Mouse (Mus musculus): ENCODE data around the gene Sntb2.
A peak's percentile ranks its signal among the peaks of the same experiment; 100 is the strongest.

The Sntb2 gene

GRCm38 (mm10) chr8:107045478-107045877 is 109.9 kb downstream of the Sntb2 start:
- DNase-seq = no peak

DNA sequence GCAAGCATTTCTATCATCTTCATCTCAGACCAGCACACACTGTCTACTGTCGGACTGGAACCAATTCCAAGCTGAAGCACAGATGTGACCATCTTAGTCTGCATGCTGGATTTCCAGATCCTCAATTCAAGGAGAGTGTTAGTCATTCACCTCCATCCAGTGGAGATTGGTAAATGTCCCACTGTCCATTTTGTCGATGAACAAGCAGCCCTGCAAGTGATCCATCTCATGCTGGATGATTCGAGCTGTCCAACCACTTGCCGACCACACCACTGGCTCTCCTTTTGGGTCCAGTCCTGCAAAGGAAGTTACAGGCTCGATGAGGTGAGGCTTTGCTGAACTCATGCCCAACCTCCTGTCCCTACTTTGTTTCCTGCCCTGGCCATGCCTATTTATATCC is 111.4 kb downstream of the Sntb2 start:
- no peak for DNase-seq

DNA sequence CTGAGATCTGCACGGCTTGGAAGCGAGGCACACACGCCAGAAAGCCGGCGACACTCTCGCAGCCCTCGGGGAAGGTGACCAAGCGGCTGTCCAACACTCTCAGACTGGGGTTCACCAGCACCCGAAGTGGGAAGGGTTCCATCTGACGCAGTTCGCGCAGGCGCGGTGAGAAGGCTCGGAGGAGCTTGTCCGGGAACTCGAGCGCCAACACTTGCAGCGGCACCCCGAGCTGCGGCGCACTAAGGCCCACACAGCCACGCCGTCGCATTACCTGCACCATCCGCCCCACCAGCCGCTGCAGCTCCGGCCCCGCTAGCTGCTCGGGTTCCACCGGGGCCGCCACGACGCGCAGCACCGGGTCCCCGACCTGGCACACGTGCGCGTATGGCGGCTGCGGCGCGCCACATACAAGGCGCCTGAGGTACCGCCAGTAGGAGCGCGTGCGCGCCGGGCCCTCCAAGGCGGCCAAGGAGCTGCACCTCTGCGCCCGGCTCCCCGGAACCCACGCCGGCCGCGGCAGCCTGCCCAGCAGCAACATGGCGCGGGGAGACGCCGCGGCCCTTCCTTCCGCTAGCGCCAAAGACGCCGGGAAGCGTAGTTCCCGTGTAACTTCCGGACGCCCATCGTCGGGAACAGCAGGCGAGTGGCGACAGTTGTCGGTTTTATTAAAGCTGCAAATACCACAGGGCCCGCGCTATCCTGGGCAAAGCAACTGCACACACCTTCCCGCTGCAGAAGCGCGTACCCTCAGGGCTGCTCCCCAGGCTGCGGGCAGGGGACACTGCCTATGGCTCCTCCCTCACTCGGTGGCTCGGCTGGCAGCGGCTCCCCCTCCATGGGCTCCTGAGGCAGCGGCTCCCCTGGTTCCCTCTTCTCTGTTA is 112.8 kb downstream of the Sntb2 start, which contains the start of gene Pdf:
Gene Pdf (minus strand): TSS at position 554 of the 881 bp plus-strand sequence.
- DNase-seq = peak; percentile 89

DNA sequence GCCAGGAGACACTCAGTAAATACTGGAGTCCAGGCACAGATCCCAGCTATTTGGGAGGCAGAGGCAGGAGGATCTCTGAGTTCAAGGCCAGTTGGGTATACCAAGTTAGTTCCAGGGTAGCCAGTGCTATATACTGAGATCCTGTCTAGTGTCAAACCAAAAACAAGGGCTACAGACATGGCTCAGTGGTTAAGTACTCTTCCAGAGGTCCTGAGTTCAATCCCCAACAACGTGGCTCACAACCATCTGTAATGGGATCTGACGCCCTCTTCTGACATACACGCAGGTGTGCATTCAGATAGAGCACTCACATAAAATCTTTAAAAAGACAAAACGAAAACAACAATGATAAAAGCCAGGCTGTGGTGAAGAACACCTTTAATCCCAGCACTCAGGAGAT is 113.9 kb downstream of the Sntb2 start:
- no peak for DNase-seq

- DNase-seq = no peak
These were observed 116.5 kb downstream of the Sntb2 start for GRCm38 (mm10) chr8:107052046-107052445.

DNA sequence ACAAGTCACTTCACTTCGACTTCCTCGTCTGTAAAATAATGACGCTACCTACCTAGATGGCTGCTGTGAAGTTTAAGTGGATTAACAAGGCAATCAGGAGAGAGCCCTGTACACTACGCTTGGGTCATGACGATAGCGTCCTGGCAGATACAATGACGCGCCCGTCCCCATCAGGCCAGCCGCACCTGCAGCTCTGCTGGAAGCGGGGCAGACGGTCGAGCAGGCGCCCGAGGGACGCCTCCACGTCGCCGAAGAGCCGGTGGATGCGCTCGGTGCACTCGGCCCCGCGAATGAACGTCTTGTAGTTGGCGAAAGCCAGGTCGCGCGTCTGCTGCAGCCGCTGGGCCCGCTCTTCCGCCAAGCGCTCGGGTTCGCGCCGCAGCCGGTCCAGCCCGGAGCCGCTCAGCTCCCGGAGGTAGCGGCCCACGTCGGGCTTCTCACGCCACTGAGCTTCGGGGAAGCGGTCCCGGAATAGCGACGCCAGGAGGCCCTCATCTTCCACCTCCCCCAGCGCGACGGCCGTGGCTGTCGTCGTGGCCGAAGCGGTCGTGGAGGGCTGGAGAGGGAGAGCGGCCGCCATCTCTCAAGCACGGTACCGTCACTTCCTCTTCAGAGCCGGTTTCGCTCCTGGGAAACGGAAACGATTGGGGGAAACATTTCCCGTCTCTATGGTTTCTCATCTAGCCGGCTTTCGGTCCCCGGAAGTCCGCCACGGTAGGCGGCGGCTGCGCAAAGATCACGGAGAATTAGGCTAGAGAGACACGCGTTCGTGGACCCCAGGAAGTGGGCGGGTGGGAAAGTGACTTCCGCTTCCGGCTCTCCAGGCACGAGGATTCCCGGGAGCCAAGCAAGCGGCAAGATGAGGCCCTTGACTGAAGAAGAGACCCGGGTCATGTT is 120.8 kb downstream of the Sntb2 start, which contains the start of the genes Cog8 and Nip7:
Gene Cog8 (minus strand): TSS at position 614 of the 897 bp plus-strand sequence.
Gene Nip7 (plus strand): TSS at position 802 of the 897 bp plus-strand sequence.
- peak; percentile 97 for DNase-seq

DNA sequence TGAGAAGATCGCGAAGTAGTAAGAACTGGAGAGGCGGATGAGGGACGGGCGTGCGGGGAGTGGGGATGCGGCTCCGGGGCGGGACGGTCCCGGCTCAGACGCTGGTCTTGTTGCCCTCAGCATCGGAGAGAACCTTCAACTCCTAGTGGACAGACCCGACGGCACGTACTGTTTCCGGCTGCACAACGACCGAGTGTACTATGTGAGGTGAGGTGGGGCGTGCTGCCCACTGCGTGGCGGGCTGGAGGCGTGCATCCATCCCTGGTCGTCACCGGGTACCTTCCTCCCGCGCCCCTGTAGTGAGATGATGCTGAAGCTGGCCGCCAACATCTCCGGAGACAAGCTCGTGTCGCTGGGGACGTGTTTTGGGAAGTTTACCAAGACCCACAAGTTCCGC is 121.4 kb downstream of the Sntb2 start:
- no peak for DNase-seq

DNA sequence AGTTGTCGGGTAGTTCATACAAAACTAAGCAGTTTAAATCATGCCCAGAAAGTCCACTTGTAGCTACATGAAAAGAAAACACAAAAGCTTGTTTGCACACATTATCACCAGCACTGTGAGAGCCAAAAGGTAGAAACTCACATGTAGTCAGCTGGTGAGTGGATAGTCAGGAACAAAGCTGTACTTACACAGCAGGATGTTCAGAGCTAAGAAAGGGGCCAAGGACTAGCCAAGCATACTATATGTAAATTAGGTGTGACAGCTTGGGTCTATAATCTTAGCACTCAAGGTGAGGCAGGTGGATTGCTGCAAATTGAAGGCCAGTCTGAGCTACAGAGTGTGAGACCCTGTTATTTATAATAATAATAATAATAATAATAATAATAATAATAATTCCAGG is 127.1 kb downstream of the Sntb2 start:
- no peak for DNase-seq

DNA sequence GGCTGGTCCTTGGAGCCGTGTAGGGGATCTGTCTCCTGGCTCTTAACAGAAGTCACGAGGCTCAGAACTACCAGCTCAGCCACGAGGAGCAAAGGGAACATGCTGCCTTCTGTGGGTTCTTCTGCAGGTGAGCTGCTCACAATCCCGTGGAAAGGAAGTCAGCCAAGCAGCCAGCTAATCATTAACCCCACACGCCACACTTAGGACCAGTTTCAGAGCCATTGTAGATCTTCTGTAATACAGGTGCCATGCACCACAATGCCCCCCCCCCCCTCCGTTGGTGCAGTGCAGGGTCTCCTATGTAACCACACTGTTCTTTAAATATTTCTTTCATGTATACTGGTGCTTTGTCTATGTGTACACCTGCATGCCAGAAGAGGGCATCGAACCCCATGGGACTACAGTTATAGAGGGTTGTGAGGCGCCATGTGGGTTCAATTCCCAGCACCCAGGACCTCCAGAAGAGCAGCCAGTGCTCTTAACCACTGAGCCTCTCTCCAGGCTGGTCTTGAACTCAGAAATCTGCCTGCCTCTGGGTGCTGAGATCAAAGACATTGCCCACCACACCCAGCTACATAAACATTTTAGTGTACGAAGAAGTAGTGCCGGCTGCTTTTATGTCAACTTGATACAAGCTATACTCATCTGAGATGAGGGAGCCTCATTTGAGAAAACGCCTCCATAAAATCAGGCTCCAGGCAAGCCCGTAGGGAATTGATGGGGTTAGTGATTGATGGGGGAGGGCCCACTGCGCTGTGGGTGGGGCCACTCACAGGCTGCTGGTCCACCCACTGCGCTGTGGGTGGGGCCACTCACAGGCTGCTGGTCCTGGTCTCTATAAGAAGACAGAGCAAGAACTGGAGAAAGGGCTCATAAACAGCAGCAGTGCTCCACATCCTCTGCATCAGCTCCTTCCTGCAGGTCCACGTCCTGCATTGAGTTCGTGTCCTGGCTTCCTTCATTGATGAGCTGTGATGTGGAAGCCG is 130.3 kb downstream of the Sntb2 start, which contains the start of gene Tmed6:
Gene Tmed6 (minus strand): TSS at position 134 of the 986 bp plus-strand sequence.
- peak; percentile 74 for DNase-seq
